Mouse (Mus musculus): ENCODE measurements at regions not wholly inside any gene's neighbourhood (a gene's known extent, or its start where the extent isn't known, plus 50 kb on each side); places are given as distances from the start of the nearest gene placed in this dataset.

GRCm38 (mm10) chr9:120777016-120777415, 152.0 kb upstream of the Ctnnb1 start:
- TF ChIP-seq CTCF (IDR thresholded peaks at IDR 0.05) (no peak), EP300 (IDR thresholded peaks at IDR 0.05; ENCODE audit: insufficient read depth, low read depth, low read length) (no peak)
